Mouse (Mus musculus) c-Kit-positive CD71-negative TER-119-negative erythroid progenitor cells, embryonic 14.5 days (primary cell): ENCODE measurements around the gene Cep135.

Experiments
- DNase-seq: peaks from one replicate; pipeline ENCODE4 v3.0.0-alpha.2; 2013; ENCODE audit warnings: low read depth

Gene Cep135

GRCm38 (mm10) chr5:76588551-76589283, at the start of gene Cep135:
Gene Cep135, plus strand, starts transcription at chr5:76588698.
- DNase-seq = peak; percentile 58

GRCm38 (mm10) chr5:76540181-76540580, 48.3 kb upstream of the Cep135 start:
- DNase-seq = no peak

- DNase-seq = no peak
Observed at GRCm38 (mm10) chr5:76540842-76541241, 47.7 kb upstream of the Cep135 start.

- DNase-seq = no peak
Observed at GRCm38 (mm10) chr5:76543200-76543599, 45.3 kb upstream of the Cep135 start.

GRCm38 (mm10) chr5:76550426-76550825, 38.1 kb upstream of the Cep135 start:
- DNase-seq = no peak

- DNase-seq = peak; percentile 66
Observed at GRCm38 (mm10) chr5:76565321-76565720, 23.2 kb upstream of the Cep135 start.

GRCm38 (mm10) chr5:76574251-76574650, 14.2 kb upstream of the Cep135 start:
- no peak for DNase-seq

GRCm38 (mm10) chr5:76577026-76577425, 11.5 kb upstream of the Cep135 start:
- no peak for DNase-seq

- DNase-seq = no peak
Observed at GRCm38 (mm10) chr5:76585378-76585777, 3.1 kb upstream of the Cep135 start.

- no peak for DNase-seq
Observed at GRCm38 (mm10) chr5:76589311-76589710, 813 bp downstream of the Cep135 start.

GRCm38 (mm10) chr5:76590009-76590408, 1.5 kb downstream of the Cep135 start:
- DNase-seq = no peak

- DNase-seq = no peak
Observed at GRCm38 (mm10) chr5:76591885-76592284, 3.4 kb downstream of the Cep135 start.

- DNase-seq = no peak
Observed at GRCm38 (mm10) chr5:76609702-76610370, 21.3 kb downstream of the Cep135 start.

- DNase-seq = no peak
Observed at GRCm38 (mm10) chr5:76612867-76613499, 24.5 kb downstream of the Cep135 start.

GRCm38 (mm10) chr5:76615276-76615675, 26.8 kb downstream of the Cep135 start:
- no peak for DNase-seq

- no peak for DNase-seq
Observed at GRCm38 (mm10) chr5:76616196-76616747, 27.8 kb downstream of the Cep135 start.

- no peak for DNase-seq
Observed at GRCm38 (mm10) chr5:76618750-76619149, 30.3 kb downstream of the Cep135 start.

GRCm38 (mm10) chr5:76623759-76624158, 35.3 kb downstream of the Cep135 start:
- DNase-seq = no peak

- no peak for DNase-seq
Observed at GRCm38 (mm10) chr5:76627770-76628169, 39.3 kb downstream of the Cep135 start.

- DNase-seq = no peak
Observed at GRCm38 (mm10) chr5:76634012-76634411, 45.5 kb downstream of the Cep135 start.

GRCm38 (mm10) chr5:76635592-76635991, 47.1 kb downstream of the Cep135 start:
- DNase-seq = no peak

- no peak for DNase-seq
Observed at GRCm38 (mm10) chr5:76642076-76642475, 53.6 kb downstream of the Cep135 start.

GRCm38 (mm10) chr5:76644234-76644633, 55.7 kb downstream of the Cep135 start:
- no peak for DNase-seq
